Mouse (Mus musculus) embryo, embryonic 10 days (tissue): ENCODE data around the gene Ada.
A peak's percentile ranks its signal among the peaks of the same experiment; 100 is the strongest.
"Not testable (repeated sequence)": the region's sequence is repeated elsewhere in the genome, so short reads cannot be mapped to it uniquely, and the experiment has no call there.

Experiments used
- DNase-seq: peaks from one replicate; pipeline ENCODE4 v3.0.0-alpha.2; 2015; ENCODE audit warnings: low spot score

Gene Ada

GRCm38 (mm10) chr2:163693716-163694314 is 56.2 kb downstream of the Ada start:
- DNase-seq, result peak; percentile 33

- no peak for DNase-seq
Observed at GRCm38 (mm10) chr2:163692873-163693612, 57.0 kb downstream of the Ada start.

- no peak for DNase-seq
Observed at GRCm38 (mm10) chr2:163691846-163692605, 58.0 kb downstream of the Ada start.

- peak; percentile 27 for DNase-seq
Observed at GRCm38 (mm10) chr2:163690409-163691304, 59.4 kb downstream of the Ada start.

GRCm38 (mm10) chr2:163689771-163690170 is 60.3 kb downstream of the Ada start:
- no peak for DNase-seq

GRCm38 (mm10) chr2:163688377-163688776 is 61.7 kb downstream of the Ada start:
- not testable (repeated sequence) for DNase-seq

- no peak for DNase-seq
Observed at GRCm38 (mm10) chr2:163686886-163687285, 63.2 kb downstream of the Ada start.

- DNase-seq, result no peak
Observed at GRCm38 (mm10) chr2:163686233-163686632, 63.8 kb downstream of the Ada start.

- DNase-seq, result no peak
Observed at GRCm38 (mm10) chr2:163685761-163686200, 64.3 kb downstream of the Ada start.

GRCm38 (mm10) chr2:163685287-163685686 is 64.8 kb downstream of the Ada start:
- DNase-seq, result no peak

- no peak for DNase-seq
Observed at GRCm38 (mm10) chr2:163682344-163682743, 67.7 kb downstream of the Ada start.

- DNase-seq, result no peak
Observed at GRCm38 (mm10) chr2:163676745-163677144, 73.3 kb downstream of the Ada start.
